Mouse (Mus musculus) hindbrain, embryonic 11.5 days (tissue): ENCODE measurements around the gene Ugt1a9. TPM values are rescaled to one million over a fixed set of nuclear protein-coding genes. Genes with fewer than 3 reads are reported as not detected.

Source experiments
- ATAC-seq: fragments of 200-750 bp; cut with Nextera tagmentation; 2 replicates; pipeline ENCODE4 v1.8.0; 2017; ENCODE audit warnings: mild to moderate bottlenecking, moderate TSS enrichment, moderate library complexity; ENCODE audit not compliant: low FRiP score
- DNase-seq: peaks from one replicate; pipeline ENCODE4 v3.0.0-alpha.2; 2015; ENCODE audit warnings: low spot score
- H3K27ac ChIP-seq: fragments of 300-500 bp; sonication (generic); 2 replicates; pipeline ENCODE4 v1.5.1; 2014; ENCODE audit warnings: mild to moderate bottlenecking, low read depth, low read length
- H3K27me3 ChIP-seq: fragments of 300-500 bp; sonication (generic); 2 replicates; pipeline ENCODE4 v1.6.1; 2014; ENCODE audit warnings: mild to moderate bottlenecking, low read length, moderate library complexity, mixed read lengths; ENCODE audit not compliant: control insufficient read depth, insufficient read depth
- H3K36me3 ChIP-seq: fragments of 300-500 bp; sonication (generic); 2 replicates; pipeline ENCODE4 v1.6.1; 2014; ENCODE audit warnings: mild to moderate bottlenecking, low read length, moderate library complexity, mixed read lengths; ENCODE audit not compliant: control insufficient read depth, insufficient read depth
- H3K4me1 ChIP-seq: fragments of 300-500 bp; sonication (generic); replicated peaks from 2 replicates; pipeline ENCODE4 v1.6.1; 2014; ENCODE audit warnings: low read length, mixed read lengths; ENCODE audit not compliant: control insufficient read depth, insufficient read depth
- H3K4me2 ChIP-seq: fragments of 300-500 bp; sonication (generic); replicated peaks from 2 replicates; pipeline ENCODE4 v1.6.1; 2014; ENCODE audit warnings: mild to moderate bottlenecking, low read depth, low read length
- H3K4me3 ChIP-seq: fragments of 300-500 bp; sonication (generic); 2 replicates; pipeline ENCODE4 v1.5.1; 2014; ENCODE audit warnings: low read depth, low read length
- H3K9ac ChIP-seq: fragments of 300-500 bp; sonication (generic); 2 replicates; pipeline ENCODE4 v1.6.1; 2014; ENCODE audit warnings: low read depth, low read length
- H3K9me3 ChIP-seq: fragments of 300-500 bp; sonication (generic); 2 replicates; pipeline ENCODE4 v1.6.1; 2016; ENCODE audit warnings: low read length; ENCODE audit not compliant: control insufficient read depth
- WGBS: fragments of 180-500 bp; shearing (Covaris S2); extraction: QIAGEN DNeasy Blood & Tissue Kit; methylation state at CpG from one replicate; pipeline ENCODE4 v1.1.7; 2014; 5-methylcytosine and 5-hydroxymethylcytosine counted together
- polyA plus RNA-seq: library from polyadenylated mRNA; unstranded; fragments of >200 nt; fragmentation: Nextera tagmentation; extraction: Ambion mirVana; gene quantifications from 2 replicates; pipeline ENCODE4 v1.2.1, GENCODE M21; 2014

Gene Ugt1a9
- polyA plus RNA-seq, 1 experiment from 2014 or later = not detected

GRCm38 (mm10) chr1:88235894-88236415 is 165.4 kb downstream of the Ugt1a9 start:
- DNase-seq (no peak), ATAC-seq (no peak)
- Histone ChIP-seq H3K4me1 (no peaks in the 10 kb centered on the region), H3K27ac (no peak overlapping the region), H3K4me2 (no peak overlapping the region), H3K36me3 (no peaks in the 10 kb centered on the region), H3K27me3 (no peaks in the 10 kb centered on the region), H3K9me3 (peaks cover 95% of the 10 kb centered on the region), H3K4me3 (no peak overlapping the region), H3K9ac (no peak overlapping the region)
- WGBS = 68% methylated on average over 4 of the region's 4 CpGs

DNA sequence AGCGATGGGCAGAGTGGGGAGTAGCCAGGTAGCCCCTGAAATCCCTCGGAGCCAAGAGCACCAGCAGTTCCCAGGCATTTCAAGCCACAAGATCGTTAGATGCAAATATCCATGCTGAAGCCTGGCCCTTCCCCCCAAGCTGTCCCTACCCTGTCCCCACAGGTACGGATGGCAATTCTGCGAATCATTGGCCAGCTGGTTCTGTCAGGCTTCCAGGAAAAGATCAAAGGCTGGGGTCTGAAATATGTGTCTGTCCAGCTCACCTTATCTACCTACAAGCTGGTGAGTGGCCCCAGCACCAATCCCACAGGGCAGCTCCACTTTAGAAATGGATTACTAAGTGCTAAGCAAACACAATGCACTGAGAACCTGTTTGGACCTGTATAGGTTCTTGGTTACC is 166.7 kb downstream of the Ugt1a9 start:
- no peak overlapping the region for H3K27ac ChIP-seq
- H3K4me2 ChIP-seq = no peak overlapping the region
- H3K9ac ChIP-seq = no peak overlapping the region
- H3K9me3 ChIP-seq = peaks cover 90% of the 10 kb centered on the region
- no peak overlapping the region for H3K4me3 ChIP-seq
- no peaks in the 10 kb centered on the region for H3K27me3 ChIP-seq
- no peaks in the 10 kb centered on the region for H3K36me3 ChIP-seq
- 81% methylated on average over 5 of the region's 5 CpGs for WGBS
- no peaks in the 10 kb centered on the region for H3K4me1 ChIP-seq
- no peak for DNase-seq
- ATAC-seq = no peak

- Histone ChIP-seq H3K4me1 (no peaks in the 10 kb centered on the region), H3K9me3 (peaks cover 88% of the 10 kb centered on the region), H3K4me2 (no peak overlapping the region), H3K9ac (no peak overlapping the region), H3K4me3 (no peak overlapping the region), H3K36me3 (no peaks in the 10 kb centered on the region), H3K27ac (no peak overlapping the region), H3K27me3 (no peaks in the 10 kb centered on the region)
- ATAC-seq (no peak), DNase-seq (no peak)
- 79% methylated on average over 6 of the region's 6 CpGs for WGBS
Observed at GRCm38 (mm10) chr1:88238771-88239170, 168.2 kb downstream of the Ugt1a9 start.

DNA sequence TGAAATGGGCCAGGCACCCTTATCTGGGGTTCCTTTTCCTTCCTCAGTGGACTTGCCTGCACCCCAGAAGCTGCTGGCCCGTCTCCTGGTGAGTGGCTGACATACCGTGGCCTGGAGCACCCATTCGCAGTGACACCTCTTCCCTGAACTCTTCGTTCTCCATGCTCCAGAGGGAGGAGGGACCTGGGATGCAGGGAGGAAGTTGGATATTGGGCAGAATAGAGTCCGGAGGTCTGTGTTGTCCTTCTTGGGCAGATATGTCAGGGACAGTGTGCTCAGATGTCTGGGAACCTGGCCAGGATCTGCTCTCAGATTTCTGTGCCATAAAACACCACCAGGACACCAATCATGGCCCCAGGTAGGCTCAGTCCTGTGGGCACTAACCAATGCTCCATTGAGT is 169.5 kb downstream of the Ugt1a9 start:
- no peak overlapping the region for H3K27ac ChIP-seq
- DNase-seq (no peak), ATAC-seq (no peak)
- no peak overlapping the region for H3K4me3 ChIP-seq
- no peak overlapping the region for H3K4me2 ChIP-seq
- H3K27me3 ChIP-seq = no peaks in the 10 kb centered on the region
- H3K9ac ChIP-seq = no peak overlapping the region
- WGBS = 73% methylated on average over 5 of the region's 5 CpGs
- H3K9me3 ChIP-seq = peaks cover 87% of the 10 kb centered on the region
- no peaks in the 10 kb centered on the region for H3K36me3 ChIP-seq
- H3K4me1 ChIP-seq = no peaks in the 10 kb centered on the region

- WGBS = 76% methylated on average over 4 of the region's 4 CpGs
- no peak overlapping the region for H3K9ac ChIP-seq
- H3K4me3 ChIP-seq = no peak overlapping the region
- H3K27ac ChIP-seq = no peak overlapping the region
- no peaks in the 10 kb centered on the region for H3K4me1 ChIP-seq
- H3K27me3 ChIP-seq = no peaks in the 10 kb centered on the region
- ATAC-seq (no peak), DNase-seq (no peak)
- H3K36me3 ChIP-seq = no peaks in the 10 kb centered on the region
- H3K9me3 ChIP-seq = peaks cover 87% of the 10 kb centered on the region
- H3K4me2 ChIP-seq = no peak overlapping the region
Observed at GRCm38 (mm10) chr1:88240579-88240978, 170.0 kb downstream of the Ugt1a9 start.

DNA sequence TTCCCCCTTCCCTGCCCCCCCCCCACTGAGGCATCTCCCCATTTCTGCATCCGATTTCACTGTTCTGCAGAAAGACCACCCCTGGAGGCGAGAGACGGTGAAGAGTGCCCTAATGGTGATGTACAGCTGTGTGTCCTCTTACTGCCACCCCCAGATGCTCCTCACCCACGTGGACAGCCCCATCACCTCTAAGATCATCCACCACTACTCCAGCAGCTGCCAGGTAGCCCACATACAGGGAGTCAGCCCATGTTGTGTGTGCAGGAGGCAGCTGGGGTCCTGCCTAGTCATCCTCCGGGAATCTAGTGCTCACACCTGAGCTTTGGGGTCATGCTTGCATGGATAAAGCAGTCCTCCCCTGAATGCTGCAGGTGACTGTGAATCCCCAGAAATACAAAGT is 173.3 kb downstream of the Ugt1a9 start:
- no peaks in the 10 kb centered on the region for H3K27me3 ChIP-seq
- H3K4me1 ChIP-seq = no peaks in the 10 kb centered on the region
- no peak overlapping the region for H3K9ac ChIP-seq
- no peaks in the 10 kb centered on the region for H3K36me3 ChIP-seq
- H3K27ac ChIP-seq = no peak overlapping the region
- ATAC-seq (no peak), DNase-seq (no peak)
- WGBS = 66% methylated on average over 5 of the region's 5 CpGs
- no peak overlapping the region for H3K4me3 ChIP-seq
- no peak overlapping the region for H3K4me2 ChIP-seq
- peaks cover 90% of the 10 kb centered on the region for H3K9me3 ChIP-seq

- H3K27me3 ChIP-seq = no peaks in the 10 kb centered on the region
- H3K4me1 ChIP-seq = no peaks in the 10 kb centered on the region
- H3K4me3 ChIP-seq = no peak overlapping the region
- H3K36me3 ChIP-seq = no peaks in the 10 kb centered on the region
- H3K27ac ChIP-seq = no peak overlapping the region
- H3K9me3 ChIP-seq = peaks cover 90% of the 10 kb centered on the region
- ATAC-seq (no peak), DNase-seq (no peak)
- H3K9ac ChIP-seq = no peak overlapping the region
- 80% methylated on average over 6 of the region's 6 CpGs for WGBS
- no peak overlapping the region for H3K4me2 ChIP-seq
Observed at GRCm38 (mm10) chr1:88245881-88246280, 175.3 kb downstream of the Ugt1a9 start.

DNA sequence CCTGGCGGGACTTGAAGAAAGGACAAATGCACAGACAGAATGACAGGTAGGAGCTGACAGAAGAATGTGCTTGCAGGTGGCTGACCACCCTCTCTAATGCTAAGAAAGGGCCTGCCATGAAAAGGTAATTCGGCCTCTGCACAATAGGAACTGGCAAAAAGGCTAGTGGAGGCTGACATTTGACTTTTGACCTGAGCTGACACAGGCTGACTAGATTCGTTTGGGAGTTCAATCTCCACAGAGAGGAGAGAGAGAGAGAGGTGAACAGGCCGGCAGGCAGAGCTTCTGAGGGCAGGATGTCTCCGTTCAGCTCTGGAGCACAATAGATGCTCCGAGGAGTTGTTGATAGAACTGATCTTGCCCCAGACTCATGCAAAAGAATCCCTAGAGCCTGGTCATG is 175.8 kb downstream of the Ugt1a9 start:
- H3K9ac ChIP-seq = no peak overlapping the region
- ATAC-seq (no peak), DNase-seq (no peak)
- no peak overlapping the region for H3K4me3 ChIP-seq
- H3K36me3 ChIP-seq = no peaks in the 10 kb centered on the region
- WGBS = 48% methylated on average over 6 of the region's 6 CpGs
- H3K4me1 ChIP-seq = no peaks in the 10 kb centered on the region
- no peak overlapping the region for H3K27ac ChIP-seq
- peaks cover 90% of the 10 kb centered on the region for H3K9me3 ChIP-seq
- no peak overlapping the region for H3K4me2 ChIP-seq
- H3K27me3 ChIP-seq = no peaks in the 10 kb centered on the region

DNA sequence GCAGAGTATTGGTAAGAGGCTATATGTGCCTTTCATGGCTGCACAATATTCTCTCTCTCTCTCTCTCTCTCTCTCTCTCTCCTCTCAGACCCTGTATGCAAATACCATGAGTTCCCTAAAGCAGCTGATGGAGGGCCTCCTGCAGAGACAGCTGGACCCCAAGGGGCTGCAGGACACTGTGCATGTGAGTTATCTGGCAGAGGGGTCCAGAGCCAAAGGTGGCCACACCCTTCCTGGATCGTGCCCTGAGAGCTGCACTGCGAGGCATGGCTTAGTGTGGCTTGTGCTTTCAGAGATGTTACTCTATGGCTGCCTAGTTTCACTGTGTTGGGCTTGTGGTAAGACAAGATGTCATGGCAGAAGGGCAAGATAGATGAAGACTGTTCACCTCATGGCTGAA is 177.1 kb downstream of the Ugt1a9 start:
- Histone ChIP-seq H3K4me2 (no peak overlapping the region), H3K9me3 (peaks cover 92% of the 10 kb centered on the region), H3K27ac (no peak overlapping the region), H3K27me3 (no peaks in the 10 kb centered on the region), H3K4me3 (no peak overlapping the region), H3K4me1 (no peaks in the 10 kb centered on the region), H3K36me3 (no peaks in the 10 kb centered on the region), H3K9ac (no peak overlapping the region)
- DNase-seq = no peak
- WGBS = 58% methylated on average over 2 of the region's 2 CpGs
- no peak for ATAC-seq
